ENCODE assay signal across 12 mouse cellular contexts in the genomic region with DNA sequence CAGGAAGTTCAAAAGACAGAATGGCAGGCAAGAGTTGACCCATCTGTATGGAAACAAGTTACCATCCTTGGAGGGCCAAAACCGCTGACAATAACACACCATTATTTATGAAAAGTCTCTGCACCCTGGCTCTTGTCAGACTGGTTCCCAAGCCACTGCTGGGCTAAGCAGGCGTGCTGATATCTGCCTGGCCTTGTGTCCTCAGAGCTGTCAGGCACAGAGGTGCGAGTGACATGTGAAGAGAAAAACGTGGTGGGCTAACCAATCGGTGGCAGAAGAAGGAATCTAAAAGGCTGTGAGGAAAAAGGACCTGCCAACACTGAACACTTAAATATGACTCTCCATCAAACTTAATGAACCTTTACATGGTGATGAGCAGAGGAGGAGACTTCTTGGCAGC.
A peak's percentile ranks its signal among the peaks of the same experiment; 100 is the strongest.
DNase-seq lines count a peak whose midpoint lies in the region; ATAC-seq and TF ChIP-seq lines count a peak whose summit lies in the region.
"Had no signal": no experiment of that assay in that cellular context is flagged by ENCODE, and none has a peak within 500 bp of the region (broad histone marks: within the 10 kb centered on the region; RNA-seq: fewer than 3 reads in every experiment).

No protein-coding gene starts in this region.

- H3K9me3 ChIP-seq in kidney, embryonic 14.5 days (ENCODE audit: control insufficient read depth, low read length): no peaks in the 10 kb centered on the region
- no peaks in the 10 kb centered on the region for H3K9me3 ChIP-seq in heart, embryonic 16.5 days (replicated peaks; ENCODE audit: control insufficient read depth, low read length)
- H3K9me3 ChIP-seq: midbrain, embryonic 13.5 days had no signal

- no peak overlapping the region for H3K9ac ChIP-seq in kidney, embryonic 14.5 days (ENCODE audit: low read depth, low read length)
- H3K9ac ChIP-seq in heart, embryonic 16.5 days (ENCODE audit: low read length): no peak overlapping the region
- H3K9ac ChIP-seq: midbrain, embryonic 13.5 days had no signal

- no peak overlapping the region for H3K4me3 ChIP-seq in kidney, embryonic 14.5 days (ENCODE audit: low read length)
- H3K4me3 ChIP-seq in heart, embryonic 16.5 days (ENCODE audit: low read length): no peak overlapping the region
- no peak overlapping the region for H3K4me3 ChIP-seq in lung, adult 2 months (replicated peaks; ENCODE audit: extremely low read depth, low read depth, low read length)
- H3K4me3 ChIP-seq: midbrain, embryonic 13.5 days had no signal

- H3K27ac ChIP-seq in kidney, embryonic 14.5 days (ENCODE audit: low read depth, low read length): no peak overlapping the region
- peak overlapping the region; percentile 74 for H3K27ac ChIP-seq in heart, embryonic 16.5 days (ENCODE audit: low read length)
- H3K27ac ChIP-seq: midbrain, embryonic 13.5 days had no signal

- WGBS in kidney, embryonic 14.5 days: 17% methylated on average over 5 of the region's 5 CpGs
- WGBS in heart, embryonic 16.5 days: 19% methylated on average over 5 of the region's 5 CpGs
- 44% methylated on average over 5 of the region's 5 CpGs for WGBS in lung, adult 2 months

- TF ChIP-seq POLR2A in lung, adult 2 months (IDR thresholded peaks at IDR 0.05; ENCODE audit: borderline replicate concordance, extremely low read depth, low read depth, low read length): no peak

- no peak overlapping the region for H3K4me2 ChIP-seq in kidney, embryonic 14.5 days (replicated peaks; ENCODE audit: low read depth, low read length)
- no peak overlapping the region for H3K4me2 ChIP-seq in heart, embryonic 16.5 days (ENCODE audit: low read depth, low read length)
- H3K4me2 ChIP-seq: midbrain, embryonic 13.5 days had no signal

- H3K36me3 ChIP-seq in kidney, embryonic 14.5 days (ENCODE audit: control insufficient read depth, insufficient read depth, low read length): no peaks in the 10 kb centered on the region
- H3K36me3 ChIP-seq in heart, embryonic 16.5 days (ENCODE audit: control insufficient read depth, insufficient read depth): no peaks in the 10 kb centered on the region
- H3K36me3 ChIP-seq: midbrain, embryonic 13.5 days had no signal

- no peak for DNase-seq in kidney, postnatal 36 days
- peak; percentile 7 for DNase-seq in lung, adult 2 months
- peak; percentile 21 for DNase-seq in mesoderm, embryonic 11.5 days (ENCODE audit: low read depth, low spot score)
- DNase-seq in layer of hippocampus, adult 9-10 months (ENCODE audit: low spot score): no peak
- DNase-seq in layer of hippocampus, postnatal 36 days: no peak
- no peak for DNase-seq in cerebellum, adult 9-10 months
- DNase-seq: cerebellum, adult 18-20 months; kidney, adult 18-20 months had no signal

- ATAC-seq in kidney, embryonic 14.5 days (ENCODE audit: low FRiP score, low TSS enrichment): peak; percentile 52; the same call in 1 of the 2 replicates
- peak; percentile 95 for ATAC-seq in heart, embryonic 16.5 days (replicated peaks; ENCODE audit: extremely low read depth, insufficient read depth, low FRiP score)
- ATAC-seq: hindbrain, embryonic 16.5 days; midbrain, embryonic 13.5 days had no signal

- H3K4me1 ChIP-seq in kidney, embryonic 14.5 days (ENCODE audit: control insufficient read depth, insufficient read depth, low read length): peaks cover 10% of the 10 kb centered on the region; the same call in 1 of the 2 replicates
- H3K4me1 ChIP-seq in heart, embryonic 16.5 days (ENCODE audit: control insufficient read depth, insufficient read depth, low read length): peaks cover 16% of the 10 kb centered on the region
- 0 out of 2 replicates have a peak, but pooled peaks cover 4% of the 10 kb centered on the region for H3K4me1 ChIP-seq in lung, adult 2 months (ENCODE audit: control insufficient read depth, insufficient read depth, low read length)

- no peak for TF ChIP-seq CTCF in lung, adult 2 months (IDR thresholded peaks at IDR 0.05; ENCODE audit: insufficient read depth, low read length)

- no peaks in the 10 kb centered on the region for H3K27me3 ChIP-seq in kidney, embryonic 14.5 days (ENCODE audit: control insufficient read depth, insufficient read depth, low read length)
- no peaks in the 10 kb centered on the region for H3K27me3 ChIP-seq in heart, embryonic 16.5 days (ENCODE audit: control insufficient read depth, insufficient read depth, low read length)
- H3K27me3 ChIP-seq: midbrain, embryonic 13.5 days had no signal

Comparison
In these comparisons a context has a peak if more than half of its experiments do, and no peak if none do; other contexts are left out.
1. DNase-seq: peak in lung, adult 2 months (single experiment) and mesoderm, embryonic 11.5 days (single experiment); none in kidney, postnatal 36 days (0 of 2), layer of hippocampus, adult 9-10 months (single experiment), layer of hippocampus, postnatal 36 days (0 of 2) and cerebellum, adult 9-10 months (single experiment).